Mouse (Mus musculus): ENCODE measurements around the gene Flvcr1. TPM values are rescaled to one million over a fixed set of nuclear protein-coding genes. Genes with fewer than 3 reads are reported as not detected.

Flvcr1 gene
- polyA plus RNA-seq, 1 experiment from 2014 or later: 7.5 TPM

GRCm38 (mm10) chr1:191062781-191063485, 37.0 kb upstream of the Flvcr1 start, which contains the start of the genes Tatdn3 and Nsl1:
TSS of gene Tatdn3 (minus strand) at chr1:191062932.
TSS of gene Nsl1 (plus strand) at chr1:191063012.
- H3K27me3 ChIP-seq (replicated peaks): no peaks in the 10 kb centered on the region
- ATAC-seq: peak; percentile 89
- H3K4me3 ChIP-seq: peak within 1 kb of the TSS; percentile 90
- peak within 1 kb of the TSS; percentile 88 for H3K4me2 ChIP-seq
- WGBS (ENCODE audit: insufficient replicate concordance): under 1% methylated on average over 56 of the region's 56 CpGs
- peaks cover 39% of the 10 kb centered on the region for H3K4me1 ChIP-seq
- H3K9ac ChIP-seq: peak within 1 kb of the TSS; percentile 91
- H3K9me3 ChIP-seq (replicated peaks): no peaks in the 10 kb centered on the region
- H3K27ac ChIP-seq: peak within 1 kb of the TSS; percentile 73
- peaks cover 40% of the 10 kb centered on the region for H3K36me3 ChIP-seq

GRCm38 (mm10) chr1:191062241-191062780, 36.4 kb upstream of the Flvcr1 start:
- H3K9me3 ChIP-seq (replicated peaks): no peaks in the 10 kb centered on the region
- peak overlapping the region; percentile 91 for H3K9ac ChIP-seq
- H3K4me1 ChIP-seq: peaks cover 42% of the 10 kb centered on the region
- peak overlapping the region; percentile 20; the same call in 1 of the 2 replicates for H3K27ac ChIP-seq
- peak overlapping the region; percentile 88 for H3K4me2 ChIP-seq
- ATAC-seq: peak; percentile 52
- no peaks in the 10 kb centered on the region for H3K27me3 ChIP-seq (replicated peaks)
- H3K36me3 ChIP-seq: peaks cover 34% of the 10 kb centered on the region
- peak overlapping the region; percentile 90 for H3K4me3 ChIP-seq
- 5% methylated on average over 15 of the region's 15 CpGs for WGBS (ENCODE audit: insufficient replicate concordance)

GRCm38 (mm10) chr1:191057461-191057860, 31.5 kb upstream of the Flvcr1 start:
- Histone ChIP-seq H3K4me1 (peaks cover 47% of the 10 kb centered on the region), H3K9ac (no peak overlapping the region), H3K9me3 (replicated peaks) (no peaks in the 10 kb centered on the region), H3K27me3 (replicated peaks) (no peaks in the 10 kb centered on the region), H3K4me3 (no peak overlapping the region), H3K4me2 (no peak overlapping the region), H3K27ac (no peak overlapping the region), H3K36me3 (peaks cover 10% of the 10 kb centered on the region; the same call in 1 of the 2 replicates)
- no peak for ATAC-seq
- 57% methylated on average over 3 of the region's 3 CpGs for WGBS (ENCODE audit: insufficient replicate concordance)

DNA sequence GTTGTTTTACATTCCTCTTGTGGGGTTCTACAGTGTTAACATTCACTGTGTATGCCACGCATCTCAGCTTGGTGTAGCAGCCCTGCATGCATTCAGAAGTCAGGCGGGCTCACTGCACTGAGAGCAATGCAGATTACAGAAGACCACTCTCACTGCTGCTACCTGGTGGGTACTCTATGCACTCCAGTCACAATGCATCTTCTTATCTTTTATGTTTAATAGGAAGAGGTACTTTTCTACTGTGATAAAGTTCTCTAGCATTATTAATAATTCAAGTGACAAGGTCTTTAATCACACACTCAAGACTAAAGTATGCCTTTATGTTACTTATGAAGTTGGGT, 29.5 kb upstream of the Flvcr1 start:
- peak overlapping the region; percentile 70 for H3K27ac ChIP-seq
- H3K4me1 ChIP-seq: peaks cover 37% of the 10 kb centered on the region
- H3K9ac ChIP-seq: no peak overlapping the region
- H3K27me3 ChIP-seq (replicated peaks): no peaks in the 10 kb centered on the region
- H3K36me3 ChIP-seq: peaks cover 10% of the 10 kb centered on the region; the same call in 1 of the 2 replicates
- WGBS (ENCODE audit: insufficient replicate concordance): 51% methylated on average over 2 of the region's 2 CpGs
- H3K4me2 ChIP-seq: peak overlapping the region; percentile 17
- H3K9me3 ChIP-seq (replicated peaks): no peaks in the 10 kb centered on the region
- ATAC-seq: peak; percentile 72
- no peak overlapping the region for H3K4me3 ChIP-seq

DNA sequence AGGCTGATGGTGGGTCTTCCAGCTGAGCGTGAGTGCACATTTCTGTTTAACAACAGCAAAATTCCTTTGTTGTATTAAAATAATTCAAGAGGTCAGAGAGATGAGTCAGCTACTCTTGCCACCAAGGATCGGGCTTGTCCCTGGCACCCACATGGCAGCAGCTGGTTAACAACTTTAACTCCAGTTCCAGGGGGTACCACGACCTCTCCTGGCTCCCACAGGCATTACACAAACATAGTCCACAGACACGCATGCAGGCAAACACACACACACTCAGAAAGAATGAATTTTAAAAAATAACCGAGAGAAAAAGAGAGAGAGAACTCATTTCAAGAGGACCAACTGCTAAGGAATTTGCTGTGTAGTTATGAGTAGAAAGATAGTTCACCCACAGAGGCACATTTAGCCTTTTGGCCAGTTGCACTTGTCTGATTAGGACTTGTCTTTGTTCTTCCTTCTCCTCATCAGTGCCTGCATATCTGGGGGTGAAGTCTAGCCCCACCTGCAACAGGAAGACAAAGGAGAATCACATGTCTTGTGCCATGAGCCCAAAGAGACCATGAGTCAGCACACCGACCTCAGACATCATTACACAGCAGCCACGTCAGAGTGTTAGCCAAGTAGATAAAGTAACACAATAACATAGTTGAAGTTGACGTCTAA, 29.0 kb upstream of the Flvcr1 start:
- no peak overlapping the region for H3K4me3 ChIP-seq
- peaks cover 10% of the 10 kb centered on the region; the same call in 1 of the 2 replicates for H3K36me3 ChIP-seq
- peak overlapping the region; percentile 70 for H3K27ac ChIP-seq
- 35% methylated on average over 8 of the region's 8 CpGs for WGBS (ENCODE audit: insufficient replicate concordance)
- H3K27me3 ChIP-seq (replicated peaks): no peaks in the 10 kb centered on the region
- peak; percentile 91 for ATAC-seq
- peaks cover 37% of the 10 kb centered on the region for H3K4me1 ChIP-seq
- H3K4me2 ChIP-seq: peak overlapping the region; percentile 17
- no peaks in the 10 kb centered on the region for H3K9me3 ChIP-seq (replicated peaks)
- no peak overlapping the region; the same call in 1 of the 2 replicates for H3K9ac ChIP-seq

DNA sequence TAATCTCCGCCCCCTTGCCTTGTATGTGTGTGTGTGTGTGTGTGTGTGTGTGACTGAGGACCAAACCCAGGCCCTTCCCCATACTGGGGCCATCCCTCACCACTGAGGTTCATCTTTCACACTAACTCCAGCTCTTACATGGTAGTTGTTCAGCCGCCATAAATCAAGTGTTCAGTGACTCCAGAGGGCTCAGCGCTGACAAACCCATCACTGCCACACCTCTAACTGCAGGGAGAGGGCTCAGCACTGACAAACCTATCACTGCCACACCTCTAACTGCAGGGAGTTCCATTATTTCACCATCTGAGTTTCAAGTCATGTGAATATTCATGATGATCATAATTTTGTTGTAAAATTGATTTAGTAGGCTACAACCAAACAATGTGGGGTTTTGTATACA, 27.6 kb upstream of the Flvcr1 start:
- WGBS (ENCODE audit: insufficient replicate concordance): 73% methylated on average over 3 of the region's 3 CpGs
- H3K4me3 ChIP-seq: no peak overlapping the region

DNA sequence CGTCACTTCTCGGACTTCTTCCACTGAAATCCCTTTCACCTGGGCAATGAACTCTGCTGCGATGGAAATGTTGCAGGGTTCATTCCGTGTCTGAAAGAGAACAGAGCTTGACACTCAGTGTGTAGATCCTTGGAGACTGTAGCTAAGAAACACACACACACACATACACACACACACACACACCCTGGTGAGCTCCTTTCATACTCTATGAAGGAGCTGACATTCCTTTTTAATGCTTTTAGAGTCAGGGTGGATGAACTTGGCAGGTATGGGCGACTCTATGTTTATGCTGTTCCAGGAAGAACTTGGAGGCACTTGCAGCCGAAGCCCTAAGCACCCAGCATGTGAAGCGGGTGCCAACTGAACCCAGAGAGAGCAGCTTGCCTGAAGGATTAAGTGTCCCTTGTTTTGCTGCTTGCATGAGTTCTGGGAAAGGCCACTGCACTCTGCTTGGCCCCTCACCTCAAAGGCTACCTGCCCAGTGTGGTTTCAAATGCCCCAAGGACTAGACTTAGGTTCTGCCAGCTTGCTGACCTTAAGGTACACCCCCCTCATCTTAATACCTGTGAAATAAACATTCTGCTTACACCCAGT, 20.4 kb upstream of the Flvcr1 start:
- Histone ChIP-seq H3K27me3 (replicated peaks) (no peaks in the 10 kb centered on the region), H3K27ac (no peak overlapping the region), H3K4me1 (peaks cover 26% of the 10 kb centered on the region), H3K4me2 (no peak overlapping the region), H3K36me3 (no peaks in the 10 kb centered on the region), H3K4me3 (no peak overlapping the region), H3K9ac (no peak overlapping the region), H3K9me3 (replicated peaks) (no peaks in the 10 kb centered on the region)
- WGBS (ENCODE audit: insufficient replicate concordance): 76% methylated on average over 7 of the region's 7 CpGs
- ATAC-seq: no peak

More for the DNA sequence above, 27.6 kb upstream of the Flvcr1 start:
- Histone ChIP-seq H3K27ac (no peak overlapping the region), H3K4me2 (no peak overlapping the region), H3K36me3 (peaks cover 10% of the 10 kb centered on the region; the same call in 1 of the 2 replicates), H3K9me3 (replicated peaks) (no peaks in the 10 kb centered on the region), H3K27me3 (replicated peaks) (no peaks in the 10 kb centered on the region), H3K4me1 (peaks cover 36% of the 10 kb centered on the region), H3K9ac (no peak overlapping the region)
- ATAC-seq: no peak

DNA sequence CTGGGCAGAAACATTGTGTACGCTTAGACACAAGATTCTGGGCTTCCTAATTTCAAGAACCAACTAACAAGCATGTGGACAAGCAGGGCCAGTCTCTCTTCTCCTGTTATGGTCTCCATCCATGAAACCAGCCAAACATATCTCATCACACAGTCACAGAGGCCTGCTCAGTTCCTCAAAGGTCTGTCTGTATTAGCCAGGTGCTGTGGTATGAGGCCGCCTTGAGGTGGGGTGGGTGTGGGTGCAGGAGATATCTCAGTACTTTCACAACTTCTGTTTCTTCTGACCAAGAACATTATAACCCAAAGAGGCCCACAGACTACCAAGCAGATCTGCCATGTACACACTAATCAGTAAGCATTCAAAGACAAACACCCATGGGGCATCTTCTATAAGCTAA, 19.3 kb upstream of the Flvcr1 start:
- no peak overlapping the region for H3K4me2 ChIP-seq
- no peak overlapping the region for H3K9ac ChIP-seq
- ATAC-seq: peak; percentile 86
- no peaks in the 10 kb centered on the region for H3K36me3 ChIP-seq
- no peaks in the 10 kb centered on the region for H3K27me3 ChIP-seq (replicated peaks)
- no peak overlapping the region for H3K4me3 ChIP-seq
- peaks cover 26% of the 10 kb centered on the region for H3K4me1 ChIP-seq
- H3K9me3 ChIP-seq (replicated peaks): no peaks in the 10 kb centered on the region
- H3K27ac ChIP-seq: peak overlapping the region; percentile 28; the same call in 1 of the 2 replicates
- 68% methylated on average over 2 of the region's 2 CpGs for WGBS (ENCODE audit: insufficient replicate concordance)

- ATAC-seq: no peak
- H3K27ac ChIP-seq: no peak overlapping the region
- H3K9ac ChIP-seq: no peak overlapping the region
- no peaks in the 10 kb centered on the region for H3K36me3 ChIP-seq
- WGBS (ENCODE audit: insufficient replicate concordance): 55% methylated on average over 3 of the region's 3 CpGs
- peaks cover 26% of the 10 kb centered on the region for H3K4me1 ChIP-seq
- H3K4me2 ChIP-seq: no peak overlapping the region
- no peak overlapping the region for H3K4me3 ChIP-seq
- H3K27me3 ChIP-seq (replicated peaks): no peaks in the 10 kb centered on the region
- no peaks in the 10 kb centered on the region for H3K9me3 ChIP-seq (replicated peaks)
Measured at GRCm38 (mm10) chr1:191042688-191043087, 16.7 kb upstream of the Flvcr1 start.

DNA sequence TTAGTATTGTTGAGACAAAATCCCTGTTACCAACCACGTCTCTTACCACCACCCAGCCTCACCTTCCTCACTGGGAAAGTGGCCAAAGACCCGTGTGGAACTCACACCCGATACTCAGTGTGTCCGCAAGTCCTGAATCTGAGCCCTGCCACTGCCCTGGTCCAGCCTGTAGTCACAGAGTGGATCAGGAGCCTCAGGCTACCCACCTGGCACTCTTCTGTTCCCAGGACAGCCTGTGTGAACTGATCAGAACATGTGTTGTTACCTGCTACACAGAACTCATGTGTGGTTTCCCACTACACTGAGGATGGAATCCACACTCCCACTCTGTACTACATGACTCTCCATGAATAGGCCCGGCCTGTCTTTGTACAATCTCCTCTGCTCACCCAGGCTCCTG, 16.1 kb upstream of the Flvcr1 start:
- H3K4me2 ChIP-seq: no peak overlapping the region
- ATAC-seq: no peak
- no peak overlapping the region for H3K4me3 ChIP-seq
- H3K27me3 ChIP-seq (replicated peaks): no peaks in the 10 kb centered on the region
- no peaks in the 10 kb centered on the region for H3K9me3 ChIP-seq (replicated peaks)
- 81% methylated on average over 5 of the region's 5 CpGs for WGBS (ENCODE audit: insufficient replicate concordance)
- peaks cover 26% of the 10 kb centered on the region for H3K4me1 ChIP-seq
- no peak overlapping the region for H3K27ac ChIP-seq
- no peak overlapping the region for H3K9ac ChIP-seq
- H3K36me3 ChIP-seq: no peaks in the 10 kb centered on the region

DNA sequence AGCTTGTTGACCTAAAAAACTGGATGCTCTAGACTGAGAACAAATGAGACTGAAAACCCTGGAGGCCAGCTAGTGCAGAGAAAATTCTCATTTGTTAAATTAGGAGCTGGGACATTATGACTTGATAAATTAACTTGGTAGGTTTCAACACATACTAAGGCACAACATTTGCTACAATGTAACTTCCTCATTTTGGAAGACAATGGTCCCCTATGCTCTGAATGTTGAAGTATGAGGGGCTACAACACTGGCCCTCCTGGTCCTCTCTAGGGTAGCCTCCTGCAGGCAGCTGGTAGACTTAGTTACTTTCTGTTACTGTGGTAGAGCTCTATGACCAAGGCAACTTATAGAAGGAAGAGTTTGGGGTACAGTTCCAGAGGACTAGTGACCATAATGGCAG, 15.4 kb upstream of the Flvcr1 start:
- no peak overlapping the region for H3K9ac ChIP-seq
- no peaks in the 10 kb centered on the region for H3K36me3 ChIP-seq
- H3K4me2 ChIP-seq: no peak overlapping the region
- H3K4me1 ChIP-seq: peaks cover 26% of the 10 kb centered on the region
- no peak overlapping the region for H3K27ac ChIP-seq
- no peaks in the 10 kb centered on the region for H3K27me3 ChIP-seq (replicated peaks)
- no peak for ATAC-seq
- H3K9me3 ChIP-seq (replicated peaks): no peaks in the 10 kb centered on the region
- no peak overlapping the region for H3K4me3 ChIP-seq

- Histone ChIP-seq H3K36me3 (no peaks in the 10 kb centered on the region), H3K27ac (no peak overlapping the region), H3K4me1 (peaks cover 7% of the 10 kb centered on the region), H3K9ac (no peak overlapping the region), H3K4me2 (no peak overlapping the region), H3K4me3 (no peak overlapping the region), H3K9me3 (replicated peaks) (no peaks in the 10 kb centered on the region), H3K27me3 (replicated peaks) (peaks cover 5% of the 10 kb centered on the region; the same call in 1 of the 2 replicates)
- WGBS (ENCODE audit: insufficient replicate concordance): 79% methylated on average over 4 of the region's 4 CpGs
- ATAC-seq: no peak
Measured at GRCm38 (mm10) chr1:191037999-191038398, 12.0 kb upstream of the Flvcr1 start.
